Mouse (Mus musculus) heart, adult 18-20 months (tissue): ENCODE results near the gene Med13. TPM values are rescaled to one million over a fixed set of nuclear protein-coding genes. Genes with fewer than 3 reads are reported as not detected.
"Not testable (repeated sequence)": the region's sequence is repeated elsewhere in the genome, so short reads cannot be mapped to it uniquely, and the experiment has no call there.

Experiments used
- DNase-seq, 2 experiments: peaks; one replicate each; pipeline ENCODE4 v3.0.0; 2021 to 2022; ENCODE audit warnings: mixed read lengths in 1 of 2
- total RNA-seq, 2 experiments: library from RNA; stranded (reverse); gene quantifications; 2 replicates each; pipeline ENCODE4 v1.2.3; 2021

Med13 gene
- total RNA-seq, 2 experiments from 2014 or later = 32.9 to 36.2 TPM

GRCm38 (mm10) chr11:86380521-86381238 is 23.3 kb upstream of the Med13 start:
- no peak for DNase-seq

- no peak for DNase-seq
Measured at GRCm38 (mm10) chr11:86378981-86379380, 21.6 kb upstream of the Med13 start.

- no peak for DNase-seq
Measured at GRCm38 (mm10) chr11:86377841-86378240, 20.4 kb upstream of the Med13 start.

GRCm38 (mm10) chr11:86376707-86377106 is 19.3 kb upstream of the Med13 start:
- no peak for DNase-seq

- DNase-seq = no peak
Measured at GRCm38 (mm10) chr11:86375086-86375485, 17.7 kb upstream of the Med13 start.

GRCm38 (mm10) chr11:86371266-86371665 is 13.9 kb upstream of the Med13 start:
- DNase-seq = no peak

GRCm38 (mm10) chr11:86369860-86370259 is 12.5 kb upstream of the Med13 start:
- no peak for DNase-seq

GRCm38 (mm10) chr11:86369003-86369402 is 11.6 kb upstream of the Med13 start:
- DNase-seq = no peak

GRCm38 (mm10) chr11:86364709-86365452 is 7.5 kb upstream of the Med13 start:
- DNase-seq = no peak

GRCm38 (mm10) chr11:86357984-86358528 is 654 bp upstream of the Med13 start:
- peak; percentile 99 for DNase-seq

GRCm38 (mm10) chr11:86356007-86356853 is 1.2 kb downstream of the Med13 start:
- peak in 1 of 2 experiments; percentile 38 for DNase-seq

GRCm38 (mm10) chr11:86353586-86353985 is 3.8 kb downstream of the Med13 start:
- DNase-seq = no peak

- DNase-seq = no peak
Measured at GRCm38 (mm10) chr11:86351766-86352315, 5.6 kb downstream of the Med13 start.

GRCm38 (mm10) chr11:86350636-86351138 is 6.7 kb downstream of the Med13 start:
- DNase-seq = no peak

- no peak for DNase-seq
Measured at GRCm38 (mm10) chr11:86349325-86349724, 8.1 kb downstream of the Med13 start.

GRCm38 (mm10) chr11:86348872-86349271 is 8.5 kb downstream of the Med13 start:
- no peak for DNase-seq

- no peak for DNase-seq
Measured at GRCm38 (mm10) chr11:86347387-86348122, 9.8 kb downstream of the Med13 start.

- DNase-seq = no peak
Measured at GRCm38 (mm10) chr11:86346525-86346924, 10.9 kb downstream of the Med13 start.

GRCm38 (mm10) chr11:86344940-86345339 is 12.5 kb downstream of the Med13 start:
- DNase-seq = not testable (repeated sequence)

- DNase-seq = peak in 1 of 2 experiments; percentile 10
Measured at GRCm38 (mm10) chr11:86324251-86324650, 33.2 kb downstream of the Med13 start.

GRCm38 (mm10) chr11:86314992-86315391 is 42.4 kb downstream of the Med13 start:
- not testable (repeated sequence) for DNase-seq
